Mouse (Mus musculus) neural tube, embryonic 14.5 days (tissue): ENCODE measurements around the gene H2afv. TPM values are rescaled to one million over a fixed set of nuclear protein-coding genes. Genes with fewer than 3 reads are reported as not detected.
A peak's percentile ranks its signal among the peaks of the same experiment; 100 is the strongest.

ENCODE experiments used
- ATAC-seq: fragments of 200-750 bp; cut with Nextera tagmentation; 2 replicates; pipeline ENCODE4 v1.8.0; 2017; ENCODE audit warnings: low read depth, mild to moderate bottlenecking, moderate TSS enrichment, moderate library complexity
- H3K27ac ChIP-seq: fragments of 300-500 bp; sonication (generic); 2 replicates; pipeline ENCODE4 v1.5.1; 2014; ENCODE audit warnings: low read depth, mild to moderate bottlenecking, control low read depth, low read length, moderate library complexity, mixed read lengths
- H3K27me3 ChIP-seq: fragments of 300-500 bp; sonication (generic); 2 replicates; pipeline ENCODE4 v1.6.1; 2014; ENCODE audit warnings: low read length; ENCODE audit not compliant: control insufficient read depth, insufficient read depth
- H3K36me3 ChIP-seq: fragments of 300-500 bp; sonication (generic); 2 replicates; pipeline ENCODE4 v1.6.1; 2014; ENCODE audit warnings: low read length, mixed read lengths; ENCODE audit not compliant: control insufficient read depth, insufficient read depth
- H3K4me1 ChIP-seq: fragments of 300-500 bp; sonication (generic); 2 replicates; pipeline ENCODE4 v1.6.1; 2014; ENCODE audit warnings: low read length; ENCODE audit not compliant: control insufficient read depth, insufficient read depth
- H3K4me2 ChIP-seq: fragments of 300-500 bp; sonication (generic); 2 replicates; pipeline ENCODE4 v1.6.1; 2014; ENCODE audit warnings: mild to moderate bottlenecking, low read depth, low read length, control low read depth
- H3K4me3 ChIP-seq: fragments of 300-500 bp; sonication (generic); 2 replicates; pipeline ENCODE4 v1.5.1; 2014; ENCODE audit warnings: low read depth, low read length, control low read depth, mixed read lengths
- H3K9ac ChIP-seq: fragments of 300-500 bp; sonication (generic); replicated peaks from 2 replicates; pipeline ENCODE4 v1.6.1; 2014; ENCODE audit warnings: low read depth, mild to moderate bottlenecking, control low read depth, low read length, mixed read lengths
- H3K9me3 ChIP-seq: fragments of 300-500 bp; sonication (generic); 2 replicates; pipeline ENCODE4 v1.6.1; 2016; ENCODE audit warnings: low read length; ENCODE audit not compliant: control insufficient read depth
- WGBS: fragments of 180-500 bp; shearing (Covaris S2); extraction: QIAGEN DNeasy Blood & Tissue Kit; methylation state at CpG from one replicate; pipeline ENCODE4 v1.1.7; 2014; 5-methylcytosine and 5-hydroxymethylcytosine counted together
- polyA plus RNA-seq: library from polyadenylated mRNA; unstranded; fragments of >200 nt; fragmentation: Nextera tagmentation; extraction: Ambion mirVana; gene quantifications from 2 replicates; pipeline ENCODE4 v1.2.1, GENCODE M21; 2014

H2afv gene
- polyA plus RNA-seq, 1 experiment from 2014 or later, result 188 TPM

DNA sequence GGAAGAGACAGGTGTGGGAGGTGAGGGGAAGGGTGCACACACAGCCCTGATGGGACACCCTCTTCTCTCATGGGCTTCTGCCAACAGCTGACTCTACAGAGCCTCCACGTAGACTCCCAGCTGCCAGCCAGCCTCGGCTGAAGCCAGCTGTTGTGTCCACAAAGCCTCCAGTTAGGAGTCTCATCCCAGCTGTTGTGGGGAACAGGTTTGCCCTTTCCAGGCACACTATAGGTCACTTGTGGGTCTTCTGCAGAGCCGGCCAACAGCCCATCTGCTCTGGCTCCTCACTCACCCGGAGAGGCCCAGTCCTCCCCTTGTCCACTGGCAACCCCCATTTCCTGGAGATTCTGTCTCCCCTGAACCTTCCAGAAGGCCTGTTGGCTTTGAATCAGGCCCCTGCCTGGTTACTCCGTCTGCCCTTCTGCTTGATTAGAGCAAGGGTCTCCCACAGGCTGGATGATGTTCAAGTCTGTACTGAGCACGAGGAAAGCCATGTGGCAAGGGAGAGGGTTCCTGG lies 37.5 kb upstream of the H2afv start:
- Histone ChIP-seq H3K4me2 (no peak overlapping the region), H3K9ac (no peak overlapping the region), H3K36me3 (no peaks in the 10 kb centered on the region), H3K27me3 (no peaks in the 10 kb centered on the region), H3K27ac (no peak overlapping the region), H3K4me1 (no peaks in the 10 kb centered on the region), H3K9me3 (no peaks in the 10 kb centered on the region), H3K4me3 (no peak overlapping the region)
- WGBS, result 82% methylated on average over 6 of the region's 6 CpGs
- ATAC-seq, result no peak

- no peak overlapping the region for H3K4me3 ChIP-seq
- WGBS, result 79% methylated on average over 13 of the region's 13 CpGs
- H3K4me1 ChIP-seq, result no peaks in the 10 kb centered on the region
- H3K36me3 ChIP-seq, result no peaks in the 10 kb centered on the region
- ATAC-seq, result no peak
- H3K27me3 ChIP-seq, result no peaks in the 10 kb centered on the region
- H3K9ac ChIP-seq, result no peak overlapping the region
- H3K9me3 ChIP-seq, result no peaks in the 10 kb centered on the region
- H3K27ac ChIP-seq, result no peak overlapping the region
- no peak overlapping the region for H3K4me2 ChIP-seq
Measured at GRCm38 (mm10) chr11:6480681-6481405, 36.6 kb upstream of the H2afv start.

DNA sequence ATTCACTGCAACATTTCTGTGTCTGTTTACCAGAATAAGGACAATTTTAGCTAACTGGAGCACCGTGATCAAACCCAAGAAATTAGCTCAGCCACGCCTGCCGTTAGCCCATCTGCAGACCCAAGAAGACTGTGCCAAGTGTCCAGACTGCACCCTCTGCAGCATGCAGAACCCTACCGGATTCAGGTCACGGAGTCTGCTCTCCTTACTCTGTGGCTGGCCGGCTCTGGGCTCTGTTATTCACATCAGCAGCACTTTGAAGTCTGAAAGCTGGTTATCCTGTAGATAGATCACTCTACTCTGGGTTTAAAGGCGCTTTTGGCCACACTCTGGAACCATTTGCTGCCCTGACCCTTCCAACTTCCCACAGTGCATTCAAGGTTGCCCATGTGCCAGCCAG lies 35.9 kb upstream of the H2afv start:
- no peaks in the 10 kb centered on the region for H3K4me1 ChIP-seq
- no peaks in the 10 kb centered on the region for H3K9me3 ChIP-seq
- H3K27me3 ChIP-seq, result no peaks in the 10 kb centered on the region
- no peak overlapping the region for H3K4me2 ChIP-seq
- no peak for ATAC-seq
- no peak overlapping the region for H3K27ac ChIP-seq
- 68% methylated on average over 7 of the region's 7 CpGs for WGBS
- H3K36me3 ChIP-seq, result no peaks in the 10 kb centered on the region
- no peak overlapping the region for H3K4me3 ChIP-seq
- no peak overlapping the region for H3K9ac ChIP-seq

DNA sequence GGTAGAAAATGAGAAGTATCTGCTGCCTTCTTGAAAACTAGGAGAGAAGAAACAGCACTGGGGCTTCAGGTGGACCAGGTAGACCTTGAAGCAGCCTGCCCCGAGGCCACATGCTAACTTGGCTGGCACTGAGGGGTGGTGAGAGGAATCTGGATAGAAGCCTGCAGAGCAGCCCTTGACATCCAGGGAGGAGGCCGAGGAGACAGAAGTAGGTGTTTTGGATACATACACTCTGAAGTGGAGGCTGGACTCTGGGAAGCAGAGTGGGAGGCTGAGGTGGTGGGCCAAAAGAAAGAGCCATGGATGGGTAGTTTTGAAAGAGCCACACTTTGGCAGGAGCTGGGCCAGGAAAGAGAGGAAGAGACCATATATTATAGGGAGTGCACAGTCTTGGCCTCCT lies 35.0 kb upstream of the H2afv start:
- Histone ChIP-seq H3K4me2 (no peak overlapping the region), H3K4me1 (peaks cover 4% of the 10 kb centered on the region; the same call in 1 of the 2 replicates), H3K4me3 (no peak overlapping the region), H3K36me3 (no peaks in the 10 kb centered on the region), H3K27ac (no peak overlapping the region), H3K9ac (no peak overlapping the region), H3K9me3 (no peaks in the 10 kb centered on the region), H3K27me3 (no peaks in the 10 kb centered on the region)
- 88% methylated on average over 2 of the region's 2 CpGs for WGBS
- no peak for ATAC-seq

GRCm38 (mm10) chr11:6477350-6477749 lies 33.1 kb upstream of the H2afv start:
- peaks cover 18% of the 10 kb centered on the region for H3K4me1 ChIP-seq

DNA sequence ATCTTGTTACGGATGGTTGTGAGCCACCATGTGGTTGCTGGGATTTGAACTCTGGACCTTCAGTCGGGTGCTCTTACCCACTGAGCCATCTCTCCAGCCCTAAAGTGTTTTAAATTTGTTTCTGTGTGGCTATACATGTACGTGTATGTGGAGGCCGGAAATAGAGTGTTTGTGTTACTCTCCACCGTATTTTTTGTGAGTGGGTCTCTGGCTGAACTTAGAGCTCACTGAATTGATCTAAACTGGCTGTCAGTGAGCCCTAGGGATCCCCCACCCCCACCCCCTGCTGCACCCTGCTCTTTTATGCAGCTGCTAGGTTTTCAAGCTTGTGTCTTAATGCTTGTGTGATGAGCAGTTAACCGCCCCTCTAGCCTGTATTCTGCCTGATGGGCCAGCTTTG lies 32.6 kb upstream of the H2afv start:
- ATAC-seq, result no peak
- peaks cover 22% of the 10 kb centered on the region for H3K4me1 ChIP-seq
- no peaks in the 10 kb centered on the region for H3K36me3 ChIP-seq
- no peak overlapping the region for H3K9ac ChIP-seq
- H3K9me3 ChIP-seq, result no peaks in the 10 kb centered on the region
- no peak overlapping the region for H3K27ac ChIP-seq
- no peak overlapping the region for H3K4me2 ChIP-seq
- no peaks in the 10 kb centered on the region for H3K27me3 ChIP-seq
- 70% methylated on average over 6 of the region's 6 CpGs for WGBS
- H3K4me3 ChIP-seq, result no peak overlapping the region

More at GRCm38 (mm10) chr11:6477350-6477749, 33.1 kb upstream of the H2afv start:
- no peak overlapping the region for H3K9ac ChIP-seq
- H3K4me3 ChIP-seq, result no peak overlapping the region
- ATAC-seq, result no peak
- 96% methylated on average over 1 of the region's 1 CpGs for WGBS
- H3K9me3 ChIP-seq, result no peaks in the 10 kb centered on the region
- no peaks in the 10 kb centered on the region for H3K36me3 ChIP-seq
- H3K27ac ChIP-seq, result no peak overlapping the region
- no peaks in the 10 kb centered on the region for H3K27me3 ChIP-seq
- no peak overlapping the region for H3K4me2 ChIP-seq

GRCm38 (mm10) chr11:6475867-6476484 lies 31.7 kb upstream of the H2afv start, which contains the start of gene Purb:
Purb (minus strand) TSS chr11:6475917.
- Histone ChIP-seq H3K4me1 (peaks cover 27% of the 10 kb centered on the region), H3K4me2 (peak within 1 kb of the TSS; percentile 97)

DNA sequence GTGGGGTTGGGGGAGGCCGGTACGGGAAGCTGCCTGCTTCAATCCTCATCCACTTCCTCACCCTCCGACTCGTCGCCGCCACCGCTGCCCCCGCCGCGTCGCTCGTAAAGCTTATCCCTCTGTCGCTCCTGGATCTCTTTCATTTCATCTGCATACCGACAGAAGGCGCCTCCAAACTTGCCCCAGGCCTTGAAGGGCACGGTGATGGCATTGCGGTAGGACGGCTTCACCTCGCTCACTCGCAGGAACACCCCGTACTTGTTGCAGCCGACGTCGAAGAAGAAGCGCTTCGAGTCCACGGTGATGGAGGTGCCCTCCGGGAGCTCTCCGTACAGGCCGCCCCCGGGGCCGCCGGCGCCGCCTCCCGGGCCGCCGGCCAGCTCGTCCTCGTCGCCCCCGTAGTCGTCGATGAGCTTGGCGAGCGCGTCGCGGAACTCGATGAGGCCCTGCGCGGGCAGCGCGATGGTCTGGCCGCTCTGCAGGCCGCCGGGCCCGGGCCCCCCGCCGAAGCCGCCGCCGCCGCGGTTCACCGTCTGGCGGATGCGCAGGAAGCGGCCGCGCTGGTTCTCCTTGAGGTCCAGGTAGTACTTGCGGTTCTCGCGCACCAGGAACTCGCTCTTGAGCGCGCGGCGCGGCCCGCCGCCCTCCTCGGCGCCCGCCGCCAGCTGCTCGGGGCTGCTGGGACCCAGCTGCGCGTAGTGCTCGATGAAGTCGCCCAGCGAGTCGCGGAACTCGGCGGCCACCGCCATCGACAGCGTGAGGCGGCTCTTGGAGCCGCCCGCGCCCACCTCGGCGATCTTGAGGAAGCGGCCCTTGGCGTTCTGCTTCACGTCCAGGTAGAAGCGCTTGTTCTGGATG lies 30.9 kb upstream of the H2afv start:
- WGBS, result under 1% methylated on average over 93 of the region's 109 CpGs
- Histone ChIP-seq H3K9ac (peak overlapping the region; percentile 92), H3K4me1 (peaks cover 34% of the 10 kb centered on the region), H3K27ac (peak overlapping the region; percentile 97), H3K36me3 (no peaks in the 10 kb centered on the region), H3K4me3 (peak overlapping the region; percentile 96), H3K9me3 (no peaks in the 10 kb centered on the region), H3K4me2 (peak overlapping the region; percentile 97), H3K27me3 (no peaks in the 10 kb centered on the region)
- peak; percentile 28 for ATAC-seq

More at GRCm38 (mm10) chr11:6475867-6476484, 31.7 kb upstream of the H2afv start, which contains the start of gene Purb:
- peak within 1 kb of the TSS; percentile 97 for H3K27ac ChIP-seq
- no peaks in the 10 kb centered on the region for H3K36me3 ChIP-seq
- WGBS, result under 1% methylated on average over 36 of the region's 76 CpGs
- no peaks in the 10 kb centered on the region for H3K27me3 ChIP-seq
- ATAC-seq, result peak; percentile 94
- peak within 1 kb of the TSS; percentile 92 for H3K9ac ChIP-seq
- H3K9me3 ChIP-seq, result no peaks in the 10 kb centered on the region
- H3K4me3 ChIP-seq, result peak within 1 kb of the TSS; percentile 96
